Mouse (Mus musculus) liver, embryonic 14.5 days (tissue): Measurements from ENCODE around the gene H2afy.

ENCODE experiments used
- CTCF ChIP-seq: IDR thresholded peaks from 2 replicates; pipeline ENCODE4 v1.5.1; 2016; ENCODE audit warnings: antibody characterized with exemption, low read depth, control low read depth
- EP300 ChIP-seq: IDR thresholded peaks from 2 replicates; pipeline ENCODE4 v1.6.1; 2016; ENCODE audit warnings: antibody characterized with exemption, low read depth

GRCm38 (mm10) chr13:56142382-56143150, 6.4 kb upstream of the H2afy start:
- TF ChIP-seq EP300 (no peak), CTCF (no peak)
